Mouse (Mus musculus) 3T3-L1 (cell line): ENCODE measurements at regions not wholly inside any gene's neighbourhood (a gene's known extent, or its start where the extent isn't known, plus 50 kb on each side); places are given as distances from the start of the nearest gene placed in this dataset.
A peak's percentile ranks its signal among the peaks of the same experiment; 100 is the strongest.

Experiments
- DNase-seq: peaks from one replicate; pipeline ENCODE4 v3.0.0-alpha.2; 2015; ENCODE audit warnings: low read depth, low spot score

- DNase-seq = no peak
Measured at GRCm38 (mm10) chr2:162734286-162734685, 73.3 kb upstream of the Ptprt start.

DNA sequence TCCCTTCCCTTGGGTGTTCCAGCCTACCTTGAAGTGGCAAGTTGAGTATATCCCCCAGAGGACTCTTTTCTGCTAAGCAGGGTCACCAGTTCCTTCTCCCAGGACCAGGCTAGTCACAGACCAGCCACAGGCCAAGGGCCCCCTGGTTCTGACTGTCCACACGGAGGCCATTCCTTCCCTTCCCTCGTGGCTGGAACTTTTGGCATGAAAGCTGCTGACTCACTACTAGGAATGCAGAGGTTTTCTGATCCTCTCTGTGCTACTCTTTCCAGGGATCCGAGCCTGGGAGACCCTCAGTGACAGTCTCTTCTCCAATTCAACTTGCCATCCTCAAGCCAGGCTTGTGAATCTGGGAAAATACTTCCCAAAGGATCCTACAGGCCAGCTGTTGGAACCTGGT is 59.1 kb upstream of the Ptprt start:
- peak; percentile 60 for DNase-seq

DNA sequence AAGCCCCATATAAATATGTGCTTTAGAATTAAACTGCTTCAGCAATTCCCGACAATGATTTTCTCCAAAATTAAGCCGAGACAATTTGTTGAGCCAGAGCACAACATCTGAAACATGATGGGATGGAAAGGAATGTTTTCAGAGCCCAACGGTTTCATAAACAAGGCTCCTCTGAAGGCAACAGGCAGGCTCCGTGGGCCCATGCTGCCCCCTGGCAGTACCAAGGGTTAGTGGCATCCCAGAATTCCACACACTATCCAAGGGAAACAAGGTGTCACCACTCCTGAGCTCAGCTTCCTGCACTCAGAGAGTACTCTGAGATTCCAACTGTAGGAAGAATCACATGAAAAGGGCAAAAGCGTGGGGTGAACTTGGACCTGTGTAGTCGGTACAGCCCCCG is 57.5 kb upstream of the Ptprt start:
- no peak for DNase-seq

DNA sequence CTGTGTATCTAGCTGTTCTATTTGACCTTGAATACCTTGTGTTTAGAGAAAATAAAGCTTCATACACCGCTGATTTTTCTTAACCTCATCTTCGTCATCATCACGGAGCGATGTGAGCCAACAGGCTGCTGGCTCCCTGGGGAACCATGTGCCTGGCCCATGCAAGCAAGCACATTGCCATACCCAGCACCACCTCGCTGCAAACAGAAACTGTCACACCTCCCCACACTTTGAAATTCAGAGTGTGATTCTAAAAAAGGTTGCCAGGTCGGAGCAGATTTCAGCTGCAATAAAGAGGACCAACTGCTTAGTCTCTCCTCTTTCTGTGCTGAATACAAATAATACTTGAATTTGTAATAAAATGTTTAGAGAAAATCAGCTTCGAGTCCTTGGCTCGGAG is 54.0 kb upstream of the Ptprt start:
- no peak for DNase-seq

GRCm38 (mm10) chr2:162712972-162713371 is 52.0 kb upstream of the Ptprt start:
- DNase-seq = peak; percentile 23

- DNase-seq = no peak
Measured at GRCm38 (mm10) chr2:162712394-162712793, 51.4 kb upstream of the Ptprt start.
